Mouse (Mus musculus): ENCODE data around the gene Drg2.

- TF ChIP-seq POLR2A (IDR thresholded peaks at IDR 0.05; ENCODE audit: insufficient read depth, low read length) = no peak
- TF ChIP-seq EP300 (IDR thresholded peaks at IDR 0.05; ENCODE audit: insufficient read depth, low read depth, low read length) = no peak
- no peak for TF ChIP-seq CTCF (IDR thresholded peaks at IDR 0.05; ENCODE audit: low read depth, low read length)
These were observed 41.3 kb downstream of the Drg2 start for GRCm38 (mm10) chr11:60495692-60496091.

Measured in ES-Bruce4 (cell line).